Mouse (Mus musculus) kidney, adult 2 months (tissue): ENCODE results near the gene Rdh16f2.

Experiments used
- CTCF ChIP-seq: fragments of 200-500 bp; conservative IDR thresholded peaks from 2 replicates; pipeline ENCODE4 v1.5.1; 2011; ENCODE audit warnings: low read depth, mild to moderate bottlenecking, control low read depth, low read length, moderate library complexity, mixed read lengths; ENCODE audit not compliant: insufficient read depth, insufficient read length
- POLR2A ChIP-seq: fragments of 200-500 bp; IDR thresholded peaks from one replicate; pipeline ENCODE4 v1.6.1; 2011; ENCODE audit warnings: low read depth, low read length, control low read depth

DNA sequence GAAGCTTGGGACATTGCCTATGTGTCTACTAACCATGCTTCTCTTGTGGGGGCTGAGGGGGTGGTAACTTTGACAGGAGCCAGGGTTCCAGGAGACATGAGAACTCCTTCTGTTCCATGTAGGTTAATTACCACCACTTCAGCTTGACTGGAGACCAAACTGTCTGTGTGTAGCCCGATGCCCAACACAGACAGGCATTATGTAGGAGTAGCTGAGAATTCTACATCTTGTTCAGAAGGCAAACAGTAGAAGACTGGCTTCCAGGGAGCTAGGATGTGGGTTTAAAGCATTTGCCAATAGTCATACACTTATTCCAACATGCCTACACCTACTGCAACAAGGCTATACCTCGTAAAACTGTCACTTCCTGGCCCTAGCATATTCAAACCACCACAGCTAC is 27.7 kb upstream of the Rdh16f2 start:
- TF ChIP-seq CTCF, result no peak
- TF ChIP-seq POLR2A, result no peak
